Mouse (Mus musculus) myocyte (in vitro differentiated cells): ENCODE data around the gene Epb41l5.

Experiments used
- E2F4 ChIP-seq: IDR thresholded peaks from one replicate; pipeline ENCODE4 v1.6.1; 2011; ENCODE audit warnings: mild to moderate bottlenecking, control low read depth, moderate library complexity; ENCODE audit not compliant: insufficient read depth
- MAX ChIP-seq: IDR thresholded peaks from one replicate; pipeline ENCODE4 v1.6.1; 2011; ENCODE audit warnings: low read depth, mild to moderate bottlenecking, control low read depth
- MYOD1 ChIP-seq, 3 experiments: IDR thresholded peaks; one replicate each; pipeline ENCODE4 v1.6.1; 2011; ENCODE audit warnings: control low read depth in 2 of 3, low read depth in 2 of 3, mild to moderate bottlenecking in 2 of 3, moderate library complexity in 1 of 3; ENCODE audit not compliant: insufficient read length in 2 of 3, control insufficient read depth in 1 of 3
- POLR2A ChIP-seq: IDR thresholded peaks from one replicate; pipeline ENCODE4 v1.6.1; 2011; ENCODE audit warnings: low read depth, mild to moderate bottlenecking, control low read depth, moderate library complexity; ENCODE audit not compliant: insufficient read length
- SRF ChIP-seq: IDR thresholded peaks from one replicate; pipeline ENCODE4 v1.6.1; 2011; ENCODE audit warnings: low read depth; ENCODE audit not compliant: control insufficient read depth, insufficient read length
- TCF12 ChIP-seq: IDR thresholded peaks from one replicate; pipeline ENCODE4 v1.6.1; 2011; ENCODE audit warnings: mild to moderate bottlenecking, control low read depth; ENCODE audit not compliant: poor library complexity, insufficient read depth, severe bottlenecking

DNA sequence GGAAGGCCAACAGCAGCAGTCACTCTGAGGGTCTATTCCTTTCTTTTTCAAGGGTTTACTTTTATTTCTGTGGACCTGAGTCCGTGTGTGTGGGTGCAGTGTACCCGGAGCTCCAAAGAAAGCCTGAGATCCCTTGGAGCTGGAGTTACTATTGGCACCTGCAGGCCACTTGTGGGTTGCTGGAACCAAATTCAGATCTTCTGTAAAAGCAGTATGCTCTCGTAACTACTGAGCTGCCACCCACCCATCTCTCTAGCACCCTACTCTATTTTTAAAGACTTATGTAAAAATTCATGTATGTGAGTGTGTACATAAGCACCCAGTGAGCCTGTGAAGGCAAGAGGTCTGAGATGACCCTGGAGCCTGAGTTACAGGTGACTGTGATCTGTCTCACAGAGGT is 43.4 kb downstream of the Epb41l5 start:
- TF ChIP-seq MYOD1 (IDR thresholded peaks at IDR 0.05; ENCODE audit: control insufficient read depth in 1 of 3, insufficient read length in 2 of 3, low read depth in 2 of 3), result no peak
- no peak for TF ChIP-seq TCF12
- TF ChIP-seq E2F4, result no peak
- no peak for TF ChIP-seq POLR2A
- no peak for TF ChIP-seq SRF
- TF ChIP-seq MAX, result no peak
